Mouse (Mus musculus): ENCODE results near the gene Psmb2.

Gene Psmb2

GRCm38 (mm10) chr4:126752024-126752607 is 74.7 kb downstream of the Psmb2 start:
- DNase-seq (ENCODE audit: low spot score in 2 of 2), result peak in 1 of 2 experiments; percentile 31

- no peak for DNase-seq (ENCODE audit: low spot score in 2 of 2)
Measured at GRCm38 (mm10) chr4:126752608-126753141, 75.2 kb downstream of the Psmb2 start.

- peak; percentile 96 to 98 for DNase-seq (ENCODE audit: low spot score in 2 of 2)
Measured at GRCm38 (mm10) chr4:126753268-126754230, 76.1 kb downstream of the Psmb2 start, which contains the start of the genes Ncdn and AU040320. Gene Ncdn, minus strand, starts transcription at chr4:126753438. Gene AU040320, plus strand, starts transcription at chr4:126753544.

- no peak for DNase-seq (ENCODE audit: low spot score in 2 of 2)
Measured at GRCm38 (mm10) chr4:126754231-126754611, 76.8 kb downstream of the Psmb2 start.

GRCm38 (mm10) chr4:126754736-126755374 is 77.4 kb downstream of the Psmb2 start:
- no peak for DNase-seq (ENCODE audit: low spot score in 2 of 2)

GRCm38 (mm10) chr4:126756766-126757165 is 79.3 kb downstream of the Psmb2 start:
- DNase-seq (ENCODE audit: low spot score in 2 of 2), result no peak

GRCm38 (mm10) chr4:126758299-126758698 is 80.9 kb downstream of the Psmb2 start:
- DNase-seq (ENCODE audit: low spot score in 2 of 2), result no peak

Measured in frontal cortex, postnatal 14 days (tissue).